Mouse (Mus musculus) heart, embryonic 11.5 days (tissue): Measurements from ENCODE around the gene Sbf1. TPM values are rescaled to one million over a fixed set of nuclear protein-coding genes. Genes with fewer than 3 reads are reported as not detected.
A peak's percentile ranks its signal among the peaks of the same experiment; 100 is the strongest.

Experiments used
- ATAC-seq: fragments of 200-750 bp; cut with Nextera tagmentation; replicated peaks from 2 replicates; pipeline ENCODE4 v1.8.0; 2017; ENCODE audit warnings: moderate library complexity; ENCODE audit not compliant: insufficient number of reproducible peaks, low FRiP score, low TSS enrichment
- H3K27ac ChIP-seq: fragments of 300-500 bp; sonication (generic); 2 replicates; pipeline ENCODE4 v1.5.1; 2014; ENCODE audit warnings: mild to moderate bottlenecking, low read depth, low read length
- H3K27me3 ChIP-seq: fragments of 300-500 bp; sonication (generic); 2 replicates; pipeline ENCODE4 v1.6.1; 2014; ENCODE audit warnings: mild to moderate bottlenecking, low read length, mixed read lengths; ENCODE audit not compliant: control insufficient read depth, insufficient read depth
- H3K36me3 ChIP-seq: fragments of 300-500 bp; sonication (generic); 2 replicates; pipeline ENCODE4 v1.6.1; 2014; ENCODE audit warnings: mild to moderate bottlenecking, low read length, moderate library complexity, mixed read lengths; ENCODE audit not compliant: control insufficient read depth, insufficient read depth
- H3K4me1 ChIP-seq: fragments of 300-500 bp; sonication (generic); 2 replicates; pipeline ENCODE4 v1.6.1; 2014; ENCODE audit warnings: low read length; ENCODE audit not compliant: control insufficient read depth, insufficient read depth
- H3K4me2 ChIP-seq: fragments of 300-500 bp; sonication (generic); 2 replicates; pipeline ENCODE4 v1.6.1; 2014; ENCODE audit warnings: mild to moderate bottlenecking, moderate library complexity
- H3K4me3 ChIP-seq: fragments of 300-500 bp; sonication (generic); 2 replicates; pipeline ENCODE4 v1.5.1; 2014; ENCODE audit warnings: low read depth, low read length
- H3K9ac ChIP-seq: fragments of 300-500 bp; sonication (generic); 2 replicates; pipeline ENCODE4 v1.6.1; 2014; ENCODE audit warnings: mild to moderate bottlenecking, low read depth, low read length, moderate library complexity
- H3K9me3 ChIP-seq: fragments of 300-500 bp; sonication (generic); replicated peaks from 2 replicates; pipeline ENCODE4 v1.6.1; 2016; ENCODE audit warnings: low read length; ENCODE audit not compliant: control insufficient read depth
- WGBS: fragments of 180-500 bp; shearing (Covaris S2); extraction: QIAGEN DNeasy Blood & Tissue Kit; methylation state at CpG from one replicate; pipeline ENCODE4 v1.1.7; 2014; ENCODE audit not compliant: insufficient replicate concordance; 5-methylcytosine and 5-hydroxymethylcytosine counted together
- polyA plus RNA-seq: library from polyadenylated mRNA; unstranded; fragments of >200 nt; fragmentation: Nextera tagmentation; extraction: Ambion mirVana; gene quantifications from 2 replicates; pipeline ENCODE4 v1.2.1, GENCODE M21; 2014

Gene Sbf1
- polyA plus RNA-seq, 1 experiment from 2014 or later: 50.8 TPM

- 86% methylated on average over 7 of the region's 7 CpGs for WGBS
- Histone ChIP-seq H3K27me3 (no peaks in the 10 kb centered on the region), H3K4me2 (no peak within 1 kb of the TSS), H3K9ac (no peak within 1 kb of the TSS), H3K4me1 (no peaks in the 10 kb centered on the region), H3K9me3 (no peaks in the 10 kb centered on the region), H3K4me3 (no peak within 1 kb of the TSS), H3K27ac (no peak within 1 kb of the TSS), H3K36me3 (no peaks in the 10 kb centered on the region)
- no peak for ATAC-seq
These were observed 19.2 kb upstream of the Sbf1 start, which contains the start of gene Miox for GRCm38 (mm10) chr15:89334271-89334670. Gene Miox (plus strand): TSS chr15:89334398.

- H3K9ac ChIP-seq: no peak overlapping the region
- WGBS: 44% methylated on average over 5 of the region's 5 CpGs
These were observed 11.3 kb upstream of the Sbf1 start for GRCm38 (mm10) chr15:89326441-89326840.

GRCm38 (mm10) chr15:89323656-89324055 lies 8.5 kb upstream of the Sbf1 start:
- H3K9ac ChIP-seq: no peak overlapping the region
- H3K4me1 ChIP-seq: no peaks in the 10 kb centered on the region; the same call in 1 of the 2 replicates
- H3K4me2 ChIP-seq: peak overlapping the region; percentile 69
- H3K27me3 ChIP-seq: peaks cover 18% of the 10 kb centered on the region
- H3K36me3 ChIP-seq: no peaks in the 10 kb centered on the region
- ATAC-seq: no peak
- H3K4me3 ChIP-seq: peak overlapping the region; percentile 41; the same call in 1 of the 2 replicates
- 83% methylated on average over 4 of the region's 4 CpGs for WGBS
- no peaks in the 10 kb centered on the region for H3K9me3 ChIP-seq
- H3K27ac ChIP-seq: no peak overlapping the region

More at GRCm38 (mm10) chr15:89326441-89326840, 11.3 kb upstream of the Sbf1 start:
- Histone ChIP-seq H3K4me1 (no peaks in the 10 kb centered on the region; the same call in 1 of the 2 replicates), H3K9me3 (no peaks in the 10 kb centered on the region), H3K27me3 (peaks cover 18% of the 10 kb centered on the region), H3K4me2 (no peak overlapping the region), H3K27ac (no peak overlapping the region), H3K36me3 (no peaks in the 10 kb centered on the region), H3K4me3 (no peak overlapping the region)
- no peak for ATAC-seq

GRCm38 (mm10) chr15:89322670-89323522 lies 7.8 kb upstream of the Sbf1 start, which contains the start of gene Adm2:
Gene Adm2 (plus strand): TSS chr15:89322720.
- WGBS: 3% methylated on average over 26 of the region's 26 CpGs
- Histone ChIP-seq H3K4me3 (peak within 1 kb of the TSS; percentile 41), H3K27me3 (peaks cover 18% of the 10 kb centered on the region), H3K27ac (no peak within 1 kb of the TSS), H3K9ac (peak within 1 kb of the TSS; percentile 60; the same call in 1 of the 2 replicates), H3K4me1 (no peaks in the 10 kb centered on the region; the same call in 1 of the 2 replicates), H3K9me3 (no peaks in the 10 kb centered on the region), H3K36me3 (no peaks in the 10 kb centered on the region), H3K4me2 (peak within 1 kb of the TSS; percentile 69)
- no peak; the same call in 1 of the 2 replicates for ATAC-seq

- H3K27me3 ChIP-seq: peaks cover 18% of the 10 kb centered on the region
- no peaks in the 10 kb centered on the region; the same call in 1 of the 2 replicates for H3K4me1 ChIP-seq
- no peak for ATAC-seq
- H3K36me3 ChIP-seq: no peaks in the 10 kb centered on the region
- WGBS: 75% methylated on average over 8 of the region's 8 CpGs
- no peak overlapping the region for H3K4me3 ChIP-seq
- H3K27ac ChIP-seq: no peak overlapping the region
- H3K9ac ChIP-seq: no peak overlapping the region
- no peak overlapping the region for H3K4me2 ChIP-seq
- H3K9me3 ChIP-seq: no peaks in the 10 kb centered on the region
These were observed 6.2 kb upstream of the Sbf1 start for GRCm38 (mm10) chr15:89321264-89321663.

- H3K27me3 ChIP-seq: no peaks in the 10 kb centered on the region
- H3K36me3 ChIP-seq: no peaks in the 10 kb centered on the region; the same call in 1 of the 2 replicates
- no peaks in the 10 kb centered on the region for H3K9me3 ChIP-seq
- WGBS: 58% methylated on average over 11 of the region's 11 CpGs
- H3K9ac ChIP-seq: no peak overlapping the region
- H3K27ac ChIP-seq: no peak overlapping the region
- H3K4me1 ChIP-seq: peaks cover 14% of the 10 kb centered on the region
- H3K4me2 ChIP-seq: no peak overlapping the region
- no peak overlapping the region for H3K4me3 ChIP-seq
- ATAC-seq: no peak
These were observed 1.0 kb upstream of the Sbf1 start for GRCm38 (mm10) chr15:89316146-89316545.

- Histone ChIP-seq H3K4me1 (peaks cover 14% of the 10 kb centered on the region), H3K9ac (peak overlapping the region; percentile 87), H3K9me3 (no peaks in the 10 kb centered on the region), H3K4me2 (peak overlapping the region; percentile 73), H3K27ac (peak overlapping the region; percentile 38; the same call in 1 of the 2 replicates), H3K27me3 (no peaks in the 10 kb centered on the region), H3K4me3 (peak overlapping the region; percentile 94), H3K36me3 (no peaks in the 10 kb centered on the region; the same call in 1 of the 2 replicates)
- WGBS: under 1% methylated on average over 58 of the region's 58 CpGs
- peak; percentile 29; the same call in 1 of the 2 replicates for ATAC-seq
These were observed 461 bp downstream of the Sbf1 start for GRCm38 (mm10) chr15:89314511-89315189.

- 26% methylated on average over 3 of the region's 3 CpGs for WGBS
- Histone ChIP-seq H3K9ac (peak overlapping the region; percentile 87), H3K4me3 (peak overlapping the region; percentile 94), H3K4me1 (peaks cover 14% of the 10 kb centered on the region), H3K4me2 (peak overlapping the region; percentile 73), H3K27me3 (no peaks in the 10 kb centered on the region), H3K27ac (no peak overlapping the region), H3K9me3 (no peaks in the 10 kb centered on the region), H3K36me3 (no peaks in the 10 kb centered on the region; the same call in 1 of the 2 replicates)
- ATAC-seq: no peak
These were observed 1.0 kb downstream of the Sbf1 start for GRCm38 (mm10) chr15:89314107-89314506.
